8 mouse cellular contexts compared by ENCODE assay signal in genomic region chr2:68860904-68861685, GRCm38 (mm10). TPM values are rescaled to one million over a fixed set of nuclear protein-coding genes. Genes with fewer than 3 reads are reported as not detected.
DNase-seq lines count a peak whose midpoint lies in the region; ATAC-seq and TF ChIP-seq lines count a peak whose summit lies in the region.

Cers6 (plus strand) TSS chr2:68861441.

- H3K36me3 ChIP-seq in forebrain, embryonic 13.5 days (ENCODE audit: poor library complexity, severe bottlenecking), result no peaks in the 10 kb centered on the region
- H3K36me3 ChIP-seq in heart, postnatal 0 days (replicated peaks; ENCODE audit: control insufficient read depth, insufficient read depth, low read length), result no peaks in the 10 kb centered on the region
- no peaks in the 10 kb centered on the region for H3K36me3 ChIP-seq in liver, embryonic 15.5 days (replicated peaks)
- no peaks in the 10 kb centered on the region for H3K36me3 ChIP-seq in neural tube, embryonic 11.5 days (ENCODE audit: control insufficient read depth, insufficient read depth, low read length)
- H3K36me3 ChIP-seq in stomach, embryonic 16.5 days (ENCODE audit: control insufficient read depth, insufficient read depth, low read length), result no peaks in the 10 kb centered on the region

- peak; percentile 28 for TF ChIP-seq CTCF in heart, postnatal 0 days (IDR thresholded peaks at IDR 0.05; ENCODE audit: low read depth)

- H3K4me2 ChIP-seq in forebrain, embryonic 13.5 days, result peak within 1 kb of the TSS; percentile 70
- H3K4me2 ChIP-seq in heart, postnatal 0 days (ENCODE audit: low read depth, low read length), result peak within 1 kb of the TSS; percentile 100
- peak within 1 kb of the TSS; percentile 76 for H3K4me2 ChIP-seq in liver, embryonic 15.5 days
- H3K4me2 ChIP-seq in neural tube, embryonic 11.5 days (ENCODE audit: low read depth), result peak within 1 kb of the TSS; percentile 87
- H3K4me2 ChIP-seq in stomach, embryonic 16.5 days (ENCODE audit: low read depth, low read length), result peak within 1 kb of the TSS; percentile 83

- TF ChIP-seq EP300 in heart, postnatal 0 days (IDR thresholded peaks at IDR 0.05; ENCODE audit: low read depth), result no peak

- H3K27ac ChIP-seq in forebrain, embryonic 13.5 days, result peak within 1 kb of the TSS; percentile 85
- H3K27ac ChIP-seq in heart, postnatal 0 days (ENCODE audit: low read depth), result peak within 1 kb of the TSS; percentile 82
- peak within 1 kb of the TSS; percentile 72 for H3K27ac ChIP-seq in liver, embryonic 15.5 days (replicated peaks)
- H3K27ac ChIP-seq in neural tube, embryonic 11.5 days (ENCODE audit: low read depth, low read length), result peak within 1 kb of the TSS; percentile 75
- H3K27ac ChIP-seq in stomach, embryonic 16.5 days (ENCODE audit: low read length), result peak within 1 kb of the TSS; percentile 83

- no peaks in the 10 kb centered on the region for H3K9me3 ChIP-seq in forebrain, embryonic 13.5 days (replicated peaks)
- H3K9me3 ChIP-seq in heart, postnatal 0 days (replicated peaks; ENCODE audit: control insufficient read depth, low read length), result no peaks in the 10 kb centered on the region
- no peaks in the 10 kb centered on the region for H3K9me3 ChIP-seq in liver, embryonic 15.5 days (replicated peaks)
- no peaks in the 10 kb centered on the region for H3K9me3 ChIP-seq in neural tube, embryonic 11.5 days (ENCODE audit: control insufficient read depth, low read length)
- H3K9me3 ChIP-seq in stomach, embryonic 16.5 days (replicated peaks; ENCODE audit: control insufficient read depth, low read length), result no peaks in the 10 kb centered on the region

- H3K4me3 ChIP-seq in forebrain, embryonic 13.5 days, result peak within 1 kb of the TSS; percentile 90
- H3K4me3 ChIP-seq in heart, postnatal 0 days (ENCODE audit: low read depth, low read length), result peak within 1 kb of the TSS; percentile 96
- peak within 1 kb of the TSS; percentile 65 for H3K4me3 ChIP-seq in liver, embryonic 15.5 days (replicated peaks)
- peak within 1 kb of the TSS; percentile 84 for H3K4me3 ChIP-seq in neural tube, embryonic 11.5 days (ENCODE audit: low read depth, low read length)
- peak within 1 kb of the TSS; percentile 87 for H3K4me3 ChIP-seq in stomach, embryonic 16.5 days (replicated peaks; ENCODE audit: low read length)

- under 1% methylated on average over 53 of the region's 53 CpGs for WGBS in forebrain, embryonic 13.5 days
- under 1% methylated on average over 52 of the region's 53 CpGs for WGBS in heart, postnatal 0 days
- WGBS in liver, embryonic 15.5 days (ENCODE audit: insufficient replicate concordance), result under 1% methylated on average over 53 of the region's 53 CpGs
- under 1% methylated on average over 49 of the region's 53 CpGs for WGBS in neural tube, embryonic 11.5 days
- WGBS in stomach, embryonic 16.5 days, result under 1% methylated on average over 49 of the region's 53 CpGs

- ATAC-seq in CD4-positive, CD25-positive, alpha-beta regulatory T cell, adult 4 months, result peak; percentile 80
- peak; percentile 98 for ATAC-seq in forebrain, embryonic 13.5 days
- peak; percentile 99 for ATAC-seq in heart, postnatal 0 days (ENCODE audit: insufficient read depth, low read depth)
- peak; percentile 85 for ATAC-seq in liver, embryonic 15.5 days (ENCODE audit: insufficient read depth)
- peak; percentile 98 for ATAC-seq in neural tube, embryonic 11.5 days (ENCODE audit: insufficient read depth, low FRiP score, low TSS enrichment)
- peak; percentile 98 for ATAC-seq in stomach, embryonic 16.5 days (ENCODE audit: insufficient read depth, low FRiP score)

- DNase-seq in c-Kit-positive CD71-negative TER-119-negative erythroid progenitor cells, embryonic 14.5 days (ENCODE audit: low read depth), result peak; percentile 82
- peak; percentile 95 for DNase-seq in heart, postnatal 0 days (ENCODE audit: low spot score)
- DNase-seq in kidney, postnatal 4 days, result peak; percentile 98 to 99
- peak; percentile 96 for DNase-seq in neural tube, embryonic 11.5 days (ENCODE audit: low spot score)

- H3K9ac ChIP-seq in forebrain, embryonic 13.5 days, result peak within 1 kb of the TSS; percentile 91
- peak within 1 kb of the TSS; percentile 74 for H3K9ac ChIP-seq in heart, postnatal 0 days (replicated peaks; ENCODE audit: low read depth, low read length)
- peak within 1 kb of the TSS; percentile 41 for H3K9ac ChIP-seq in liver, embryonic 15.5 days
- H3K9ac ChIP-seq in neural tube, embryonic 11.5 days (ENCODE audit: low read length), result peak within 1 kb of the TSS; percentile 93
- peak within 1 kb of the TSS; percentile 90 for H3K9ac ChIP-seq in stomach, embryonic 16.5 days (ENCODE audit: low read length)

- H3K4me1 ChIP-seq in forebrain, embryonic 13.5 days, result peaks cover 22% of the 10 kb centered on the region
- peaks cover 15% of the 10 kb centered on the region for H3K4me1 ChIP-seq in heart, postnatal 0 days (ENCODE audit: control insufficient read depth, insufficient read depth)
- peaks cover 19% of the 10 kb centered on the region for H3K4me1 ChIP-seq in liver, embryonic 15.5 days (replicated peaks)
- H3K4me1 ChIP-seq in neural tube, embryonic 11.5 days (ENCODE audit: control insufficient read depth, insufficient read depth, low read length), result 0 out of 2 replicates have a peak, but pooled peaks cover 5% of the 10 kb centered on the region
- peaks cover 13% of the 10 kb centered on the region for H3K4me1 ChIP-seq in stomach, embryonic 16.5 days (ENCODE audit: control insufficient read depth, insufficient read depth, low read length)

- H3K27me3 ChIP-seq in forebrain, embryonic 13.5 days, result peaks cover 8% of the 10 kb centered on the region
- no peaks in the 10 kb centered on the region for H3K27me3 ChIP-seq in heart, postnatal 0 days (ENCODE audit: control insufficient read depth, insufficient read depth, low read length)
- peaks cover 33% of the 10 kb centered on the region for H3K27me3 ChIP-seq in liver, embryonic 15.5 days
- no peaks in the 10 kb centered on the region for H3K27me3 ChIP-seq in neural tube, embryonic 11.5 days (ENCODE audit: control insufficient read depth, insufficient read depth, low read length)
- H3K27me3 ChIP-seq in stomach, embryonic 16.5 days (ENCODE audit: control insufficient read depth, insufficient read depth, low read length), result no peaks in the 10 kb centered on the region

RNA-seq across cellular contexts. Expression of gene Cers6, which starts in this region (rescaled TPM):
- 1 to 10 TPM; 4.6 to 4.8 TPM for polyA plus RNA-seq in CD4-positive, CD25-positive, alpha-beta regulatory T cell, adult 4 months (2017; shearing (Covaris generic))
- polyA plus RNA-seq in forebrain, embryonic 13.5 days (2015; fragmentation: Nextera tagmentation; extraction: Ambion mirVana), result 36.7 and 40.1 TPM in 2 replicates
- total RNA-seq in heart, postnatal 0 days (2014; rRNA removed; ENCODE audit: low replicate concordance), result 16.2 and 36.0 TPM in 2 replicates
- polyA plus RNA-seq in heart, postnatal 0 days (2015; fragmentation: Nextera tagmentation; extraction: Ambion mirVana), result 8.5 and 10.0 TPM in 2 replicates
- 8.4 and 10.9 TPM in 2 replicates for polyA plus RNA-seq in liver, embryonic 15.5 days (2015; fragmentation: Nextera tagmentation; extraction: Ambion mirVana)
- 59.5 and 64.9 TPM in 2 replicates for polyA plus RNA-seq in neural tube, embryonic 11.5 days (2014; fragmentation: Nextera tagmentation; extraction: Ambion mirVana)
- 23.9 and 26.0 TPM in 2 replicates for polyA plus RNA-seq in stomach, embryonic 16.5 days (2015; fragmentation: Nextera tagmentation; extraction: Ambion mirVana)

Comparison
In these comparisons a context has a peak if more than half of its experiments do, and no peak if none do; other contexts are left out.
1. Peak in every context shown above with its lines: DNase-seq, ATAC-seq, H3K4me3 ChIP-seq and H3K27ac ChIP-seq.
2. H3K9ac ChIP-seq: peak in every context shown above with its lines; median percentile 93 in neural tube, embryonic 11.5 days; 91 in forebrain, embryonic 13.5 days; 90 in stomach, embryonic 16.5 days; 74 in heart, postnatal 0 days; 41 in liver, embryonic 15.5 days.